Mouse (Mus musculus): Measurements from ENCODE around the gene Gm12790.
A peak's percentile ranks its signal among the peaks of the same experiment; 100 is the strongest.
"Not testable (repeated sequence)": the region's sequence is repeated elsewhere in the genome, so short reads cannot be mapped to it uniquely, and the experiment has no call there.

Gm12790 gene

GRCm38 (mm10) chr4:101980949-101981348 is at the start of gene Gm12790:
Gene Gm12790, minus strand, starts transcription at chr4:101981049.
- DNase-seq (ENCODE audit: low spot score): not testable (repeated sequence)

GRCm38 (mm10) chr4:102026619-102027018 is 45.8 kb upstream of the Gm12790 start:
- no peak for DNase-seq (ENCODE audit: low spot score)

- DNase-seq (ENCODE audit: low spot score): peak; percentile 93
Measured at GRCm38 (mm10) chr4:101998267-101998922, 17.5 kb upstream of the Gm12790 start.

GRCm38 (mm10) chr4:101997426-101997825 is 16.6 kb upstream of the Gm12790 start:
- DNase-seq (ENCODE audit: low spot score): no peak

GRCm38 (mm10) chr4:101986326-101986725 is 5.5 kb upstream of the Gm12790 start, which contains the start of gene Gm12789:
Gene Gm12789, plus strand, starts transcription at chr4:101986626.
- DNase-seq (ENCODE audit: low spot score): not testable (repeated sequence)

- DNase-seq (ENCODE audit: low spot score): no peak
Measured at GRCm38 (mm10) chr4:101985678-101986077, 4.8 kb upstream of the Gm12790 start.

GRCm38 (mm10) chr4:101940107-101940506 is 40.7 kb downstream of the Gm12790 start, which contains the start of gene Gm12794:
Gene Gm12794, plus strand, starts transcription at chr4:101940407.
- not testable (repeated sequence) for DNase-seq (ENCODE audit: low spot score)

Measured in retina, embryonic 14.5 days (tissue).